Mouse (Mus musculus) small intestine, adult 2 months (tissue): Measurements from ENCODE around the gene Gm17428.

Experiments used
- CTCF ChIP-seq: fragments of 200-500 bp; IDR thresholded peaks from 2 replicates; pipeline ENCODE4 v1.5.1; 2012; ENCODE audit warnings: low read depth, mild to moderate bottlenecking, control low read depth, inconsistent platforms, low read length, moderate library complexity, mixed read lengths; ENCODE audit not compliant: insufficient replicate concordance, insufficient read length; ENCODE audit errors: extremely low read depth
- POLR2A ChIP-seq: fragments of 200-500 bp; IDR thresholded peaks from 2 replicates; pipeline ENCODE4 v1.6.1; 2012; ENCODE audit warnings: low read depth, mild to moderate bottlenecking, control low read depth, inconsistent platforms, low read length, moderate library complexity

- no peak for TF ChIP-seq CTCF
- no peak for TF ChIP-seq POLR2A
Measured at GRCm38 (mm10) chr14:54941024-54941978, 35.4 kb upstream of the Gm17428 start.
